Mouse (Mus musculus) spleen, postnatal 14 days (tissue): ENCODE measurements around the gene Sprn.

Experiments
- DNase-seq, 2 experiments: peaks; one replicate each; pipeline ENCODE4 v3.0.0; 2021 to 2022; ENCODE audit warnings: low spot score in 2 of 2

Gene Sprn

DNA sequence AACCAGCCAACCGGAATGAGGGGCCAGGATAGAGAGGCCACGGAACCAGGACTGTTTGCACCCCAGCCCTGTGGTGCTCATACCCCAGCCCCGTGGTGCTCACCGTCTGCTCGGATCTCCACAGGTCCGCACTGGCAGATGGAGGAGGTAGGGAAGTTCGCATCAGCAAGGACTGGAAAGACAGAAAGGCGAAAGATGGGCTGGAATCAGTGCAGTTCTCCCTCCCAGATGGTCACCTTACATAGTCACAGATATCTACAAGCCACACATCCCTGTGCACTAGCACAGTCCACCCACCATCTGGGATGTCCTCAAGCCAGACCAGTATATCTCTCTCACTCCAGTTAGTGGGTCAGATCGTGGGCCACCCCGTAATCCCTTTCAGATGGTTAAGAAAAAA, 53.2 kb downstream of the Sprn start:
- no peak for DNase-seq
